Mouse (Mus musculus) midbrain, postnatal 0 days (tissue): ENCODE measurements around the gene Tigd2. TPM values are rescaled to one million over a fixed set of nuclear protein-coding genes. Genes with fewer than 3 reads are reported as not detected.

Experiments used
- ATAC-seq: fragments of 200-750 bp; cut with Nextera tagmentation; 2 replicates; pipeline ENCODE4 v1.8.0; 2017; ENCODE audit warnings: moderate number of reproducible peaks, mild to moderate bottlenecking, moderate TSS enrichment, moderate library complexity; ENCODE audit not compliant: low FRiP score
- DNase-seq: peaks from one replicate; pipeline ENCODE4 v3.0.0-alpha.2; 2015; ENCODE audit warnings: low spot score
- H3K27ac ChIP-seq: fragments of 300-500 bp; sonication (generic); 2 replicates; pipeline ENCODE4 v1.5.1; 2014; ENCODE audit warnings: low read depth, mild to moderate bottlenecking, low read length, mixed read lengths
- H3K27me3 ChIP-seq: fragments of 300-500 bp; sonication (generic); 2 replicates; pipeline ENCODE4 v1.6.1; 2014; ENCODE audit warnings: low read length, control low read depth, mixed read lengths; ENCODE audit not compliant: insufficient read depth
- H3K36me3 ChIP-seq: fragments of 300-500 bp; sonication (generic); 2 replicates; pipeline ENCODE4 v1.6.1; 2014; ENCODE audit warnings: low read length, control low read depth, mixed read lengths; ENCODE audit not compliant: insufficient read depth
- H3K4me1 ChIP-seq: fragments of 300-500 bp; sonication (generic); 2 replicates; pipeline ENCODE4 v1.6.1; 2014; ENCODE audit warnings: mild to moderate bottlenecking, control low read depth, antibody characterized with exemption, low read length, mixed read lengths; ENCODE audit not compliant: insufficient read depth
- H3K4me2 ChIP-seq: fragments of 300-500 bp; sonication (generic); 2 replicates; pipeline ENCODE4 v1.6.1; 2014; ENCODE audit warnings: low read depth, mild to moderate bottlenecking, low read length, mixed read lengths; ENCODE audit not compliant: poor library complexity, severe bottlenecking
- H3K4me3 ChIP-seq: fragments of 300-500 bp; sonication (generic); 2 replicates; pipeline ENCODE4 v1.5.1; 2014; ENCODE audit warnings: low read depth, mild to moderate bottlenecking, low read length, moderate library complexity
- H3K9ac ChIP-seq: fragments of 300-500 bp; sonication (generic); replicated peaks from 2 replicates; pipeline ENCODE4 v1.6.1; 2014; ENCODE audit warnings: mild to moderate bottlenecking, low read length, moderate library complexity, mixed read lengths; ENCODE audit not compliant: poor library complexity, severe bottlenecking
- H3K9me3 ChIP-seq: fragments of 300-500 bp; sonication (generic); 2 replicates; pipeline ENCODE4 v1.6.1; 2016; ENCODE audit warnings: low read length, control low read depth
- CTCF ChIP-seq: IDR thresholded peaks from 2 replicates; pipeline ENCODE4 v1.5.1; 2016; ENCODE audit warnings: antibody characterized with exemption, mild to moderate bottlenecking
- WGBS: fragments of 180-500 bp; shearing (Covaris S2); extraction: QIAGEN DNeasy Blood & Tissue Kit; methylation state at CpG from one replicate; pipeline ENCODE4 v1.1.7; 2014; 5-methylcytosine and 5-hydroxymethylcytosine counted together
- polyA plus RNA-seq: library from polyadenylated mRNA; unstranded; fragments of >200 nt; fragmentation: Nextera tagmentation; extraction: Ambion mirVana; gene quantifications from 2 replicates; pipeline ENCODE4 v1.2.1, GENCODE M21; 2015
- total RNA-seq: library from RNA; depleted of rRNA; stranded (reverse); fragments of >200 nt; gene quantifications from 2 replicates; pipeline ENCODE4 v1.2.3, GENCODE M21; 2014; rRNA removed

The Tigd2 gene
- total RNA-seq (10.0 and 15.3 TPM in 2 replicates), polyA plus RNA-seq (13.2 and 13.7 TPM in 2 replicates)

- H3K27ac ChIP-seq, result peak within 1 kb of the TSS; percentile 88
- peak within 1 kb of the TSS; percentile 59 for H3K4me2 ChIP-seq
- no peaks in the 10 kb centered on the region for H3K27me3 ChIP-seq
- ATAC-seq, result peak; percentile 98
- H3K4me1 ChIP-seq, result no peaks in the 10 kb centered on the region
- peak within 1 kb of the TSS; percentile 86 for H3K9ac ChIP-seq
- H3K9me3 ChIP-seq, result no peaks in the 10 kb centered on the region
- no peaks in the 10 kb centered on the region for H3K36me3 ChIP-seq
- peak; percentile 95 for DNase-seq
- peak; percentile 87 for TF ChIP-seq CTCF
- peak within 1 kb of the TSS; percentile 71 for H3K4me3 ChIP-seq
- 1% methylated on average over 60 of the region's 62 CpGs for WGBS
Observed at GRCm38 (mm10) chr6:59208685-59209298, at the start of gene Tigd2. Gene Tigd2 (plus strand): TSS chr6:59208870.

DNA sequence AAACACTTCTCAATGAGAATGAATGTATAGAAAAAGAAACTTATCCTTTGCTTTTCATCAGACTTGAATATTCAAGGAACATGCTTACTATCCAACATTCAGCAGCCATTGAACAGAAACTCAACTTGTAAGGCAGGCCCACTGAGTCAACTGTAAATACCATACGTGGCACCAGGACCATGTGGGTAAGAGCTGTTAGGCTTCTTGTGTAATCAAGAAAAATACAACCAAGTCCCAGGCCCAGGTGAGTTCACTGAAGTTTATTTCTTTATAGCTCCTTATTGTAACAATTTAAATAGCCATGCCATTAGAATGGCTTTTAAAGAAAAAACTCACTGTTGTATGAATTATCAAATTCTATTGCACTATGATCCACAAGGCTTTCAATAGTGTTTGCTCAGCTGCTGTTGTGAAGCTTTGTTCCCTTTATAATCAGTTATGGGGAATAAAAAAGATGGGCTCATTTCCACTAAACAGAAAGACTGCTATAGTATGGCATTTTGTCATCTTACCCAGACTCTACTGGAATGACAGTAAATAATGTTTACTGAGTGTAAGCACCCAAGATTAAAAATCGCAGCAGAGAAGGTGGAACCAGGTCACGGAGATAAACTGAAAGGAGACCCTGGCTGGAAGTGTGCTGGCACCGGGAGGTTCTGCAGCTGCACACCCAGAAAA lies 46.7 kb upstream of the Tigd2 start:
- TF ChIP-seq CTCF, result no peak
- ATAC-seq, result no peak
- no peak overlapping the region for H3K4me2 ChIP-seq
- no peak overlapping the region for H3K4me3 ChIP-seq
- no peaks in the 10 kb centered on the region for H3K36me3 ChIP-seq
- no peaks in the 10 kb centered on the region for H3K9me3 ChIP-seq
- no peak overlapping the region for H3K9ac ChIP-seq
- 89% methylated on average over 4 of the region's 4 CpGs for WGBS
- H3K4me1 ChIP-seq, result no peaks in the 10 kb centered on the region
- DNase-seq, result no peak
- no peaks in the 10 kb centered on the region for H3K27me3 ChIP-seq
- no peak overlapping the region for H3K27ac ChIP-seq

- TF ChIP-seq CTCF, result no peak
- Histone ChIP-seq H3K9me3 (no peaks in the 10 kb centered on the region), H3K36me3 (no peaks in the 10 kb centered on the region), H3K4me1 (no peaks in the 10 kb centered on the region), H3K27ac (no peak overlapping the region), H3K4me2 (no peak overlapping the region), H3K4me3 (no peak overlapping the region), H3K27me3 (no peaks in the 10 kb centered on the region), H3K9ac (no peak overlapping the region)
- ATAC-seq (no peak), DNase-seq (no peak)
- 86% methylated on average over 2 of the region's 2 CpGs for WGBS
Observed at GRCm38 (mm10) chr6:59162887-59163286, 45.8 kb upstream of the Tigd2 start.

DNA sequence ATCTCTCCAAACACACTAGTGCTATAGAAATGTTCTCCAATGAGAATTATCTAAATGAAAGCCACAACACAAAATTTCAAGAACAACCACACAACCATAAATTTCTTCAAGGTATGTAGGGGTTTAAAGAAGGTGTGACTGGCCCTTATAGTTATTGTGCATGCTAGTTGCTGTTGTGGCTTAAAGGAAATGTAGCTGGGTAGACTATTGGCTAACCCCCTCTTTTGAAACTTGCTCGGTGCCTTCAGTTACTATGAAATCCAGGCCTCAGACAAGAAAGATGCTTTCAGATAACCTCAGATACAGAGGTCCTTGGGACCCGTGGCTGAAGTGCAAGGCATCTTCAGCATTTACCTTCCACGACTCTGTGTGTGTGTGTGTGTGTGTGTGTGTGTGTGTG lies 45.3 kb upstream of the Tigd2 start:
- WGBS, result 96% methylated on average over 3 of the region's 3 CpGs
- no peak for DNase-seq

GRCm38 (mm10) chr6:59168939-59169338 lies 39.7 kb upstream of the Tigd2 start:
- H3K36me3 ChIP-seq, result no peaks in the 10 kb centered on the region
- ATAC-seq (no peak), DNase-seq (no peak)
- no peak for TF ChIP-seq CTCF
- no peak overlapping the region for H3K9ac ChIP-seq
- H3K4me2 ChIP-seq, result no peak overlapping the region
- H3K27ac ChIP-seq, result no peak overlapping the region
- 15% methylated on average over 2 of the region's 2 CpGs for WGBS
- no peak overlapping the region for H3K4me3 ChIP-seq
- no peaks in the 10 kb centered on the region for H3K9me3 ChIP-seq
- no peaks in the 10 kb centered on the region for H3K4me1 ChIP-seq
- H3K27me3 ChIP-seq, result no peaks in the 10 kb centered on the region

More for the DNA sequence above, 45.3 kb upstream of the Tigd2 start:
- no peak for TF ChIP-seq CTCF
- Histone ChIP-seq H3K4me2 (no peak overlapping the region), H3K9ac (no peak overlapping the region), H3K27ac (no peak overlapping the region), H3K9me3 (no peaks in the 10 kb centered on the region), H3K4me1 (no peaks in the 10 kb centered on the region), H3K36me3 (no peaks in the 10 kb centered on the region), H3K27me3 (no peaks in the 10 kb centered on the region), H3K4me3 (no peak overlapping the region)
- no peak for ATAC-seq

DNA sequence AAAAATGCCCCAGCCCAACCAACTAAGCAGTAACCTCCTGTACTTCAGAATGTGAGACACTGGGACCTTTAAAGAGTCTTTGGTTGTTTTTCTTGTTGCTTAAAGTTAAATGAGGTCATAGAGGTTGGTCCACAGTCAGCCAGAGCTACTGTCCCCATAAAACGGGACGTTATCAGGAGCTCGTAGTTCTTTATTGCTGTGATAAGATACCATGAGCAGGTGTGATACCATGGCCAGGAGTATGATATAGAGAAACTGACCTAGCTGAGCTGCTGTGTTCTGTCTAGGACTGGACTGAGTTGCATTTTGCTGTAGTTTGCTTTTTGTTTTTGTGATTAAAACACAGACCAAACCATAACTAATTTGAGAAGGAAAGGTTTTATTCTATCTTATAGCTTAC lies 37.4 kb upstream of the Tigd2 start:
- no peaks in the 10 kb centered on the region for H3K36me3 ChIP-seq
- no peak overlapping the region for H3K27ac ChIP-seq
- WGBS, result 93% methylated on average over 3 of the region's 3 CpGs
- no peaks in the 10 kb centered on the region for H3K9me3 ChIP-seq
- H3K27me3 ChIP-seq, result no peaks in the 10 kb centered on the region
- H3K4me1 ChIP-seq, result no peaks in the 10 kb centered on the region
- no peak overlapping the region for H3K9ac ChIP-seq
- no peak overlapping the region for H3K4me2 ChIP-seq
- no peak for DNase-seq
- no peak for TF ChIP-seq CTCF
- no peak for ATAC-seq
- H3K4me3 ChIP-seq, result no peak overlapping the region
